Mouse (Mus musculus) myocyte (in vitro differentiated cells): Measurements from ENCODE around the gene Scube1. TPM values are rescaled to one million over a fixed set of nuclear protein-coding genes. Genes with fewer than 3 reads are reported as not detected.
A peak's percentile ranks its signal among the peaks of the same experiment; 100 is the strongest.

Experiments
- H3K27me3 ChIP-seq: one replicate; pipeline ENCODE4 v1.6.1; 2011; ENCODE audit not compliant: control insufficient read depth, insufficient read depth, insufficient read length
- H3K36me3 ChIP-seq: one replicate; pipeline ENCODE4 v1.6.1; 2011; ENCODE audit not compliant: control insufficient read depth, insufficient read depth
- H3K4me2 ChIP-seq: one replicate; pipeline ENCODE4 v1.6.1; 2011; ENCODE audit warnings: low read depth, control low read depth
- H3K4me3 ChIP-seq: one replicate; pipeline ENCODE4 v1.5.1; 2011; ENCODE audit warnings: mild to moderate bottlenecking, control low read depth, moderate library complexity
- H3K79me2 ChIP-seq: one replicate; pipeline ENCODE4 v1.6.1; 2011; ENCODE audit not compliant: control insufficient read depth, insufficient read depth
- H3ac ChIP-seq: one replicate; pipeline ENCODE4 v1.6.1; 2011; ENCODE audit not compliant: control insufficient read depth, insufficient read length
- CEBPB ChIP-seq: IDR thresholded peaks from 2 replicates; pipeline ENCODE4 v1.6.1; 2011; ENCODE audit warnings: mild to moderate bottlenecking, moderate library complexity; ENCODE audit not compliant: poor library complexity, insufficient read depth, severe bottlenecking
- E2F4 ChIP-seq: IDR thresholded peaks from one replicate; pipeline ENCODE4 v1.6.1; 2011; ENCODE audit warnings: mild to moderate bottlenecking, control low read depth, moderate library complexity; ENCODE audit not compliant: insufficient read depth
- MAX ChIP-seq: IDR thresholded peaks from one replicate; pipeline ENCODE4 v1.6.1; 2011; ENCODE audit warnings: low read depth, mild to moderate bottlenecking, control low read depth
- MYOD1 ChIP-seq, 3 experiments: IDR thresholded peaks; one replicate each; pipeline ENCODE4 v1.6.1; 2011; ENCODE audit warnings: control low read depth in 2 of 3, low read depth in 2 of 3, mild to moderate bottlenecking in 2 of 3, moderate library complexity in 1 of 3; ENCODE audit not compliant: insufficient read length in 2 of 3, control insufficient read depth in 1 of 3
- MYOG ChIP-seq, 3 experiments: IDR thresholded peaks; one replicate each; pipeline ENCODE4 v1.6.1; 2011; ENCODE audit warnings: control low read depth in 2 of 3, low read depth in 2 of 3, mild to moderate bottlenecking in 2 of 3; ENCODE audit not compliant: insufficient read length in 2 of 3, control insufficient read depth in 1 of 3, insufficient read depth in 1 of 3
- POLR2A ChIP-seq: IDR thresholded peaks from one replicate; pipeline ENCODE4 v1.6.1; 2011; ENCODE audit warnings: low read depth, mild to moderate bottlenecking, control low read depth, moderate library complexity; ENCODE audit not compliant: insufficient read length
- POLR2AphosphoS2 ChIP-seq: IDR thresholded peaks from one replicate; pipeline ENCODE4 v1.6.1; 2011; ENCODE audit warnings: low read depth, control low read depth; ENCODE audit not compliant: insufficient read length
- REST ChIP-seq: IDR thresholded peaks from one replicate; pipeline ENCODE4 v1.6.1; 2011; ENCODE audit warnings: mild to moderate bottlenecking, control low read depth, moderate library complexity; ENCODE audit not compliant: insufficient read depth, insufficient read length
- SRF ChIP-seq: IDR thresholded peaks from one replicate; pipeline ENCODE4 v1.6.1; 2011; ENCODE audit warnings: low read depth; ENCODE audit not compliant: control insufficient read depth, insufficient read length
- TCF12 ChIP-seq: IDR thresholded peaks from one replicate; pipeline ENCODE4 v1.6.1; 2011; ENCODE audit warnings: mild to moderate bottlenecking, control low read depth; ENCODE audit not compliant: poor library complexity, insufficient read depth, severe bottlenecking
- TCF3 ChIP-seq: IDR thresholded peaks from one replicate; pipeline ENCODE4 v1.6.1; 2011; ENCODE audit warnings: low read depth, control low read depth; ENCODE audit not compliant: insufficient read length
- USF1 ChIP-seq: IDR thresholded peaks from one replicate; pipeline ENCODE4 v1.6.1; 2011; ENCODE audit warnings: low read depth, mild to moderate bottlenecking, control low read depth, moderate library complexity
- polyA plus RNA-seq: library from polyadenylated mRNA; unstranded; fragments of >200 nt; fragmentation: generic; extraction: Trizol; gene quantifications from one replicate; pipeline ENCODE4 v1.2.1, GENCODE M21; 2012; ENCODE audit warnings: missing spikeins

Scube1 gene
- polyA plus RNA-seq, 1 experiment = not detected

DNA sequence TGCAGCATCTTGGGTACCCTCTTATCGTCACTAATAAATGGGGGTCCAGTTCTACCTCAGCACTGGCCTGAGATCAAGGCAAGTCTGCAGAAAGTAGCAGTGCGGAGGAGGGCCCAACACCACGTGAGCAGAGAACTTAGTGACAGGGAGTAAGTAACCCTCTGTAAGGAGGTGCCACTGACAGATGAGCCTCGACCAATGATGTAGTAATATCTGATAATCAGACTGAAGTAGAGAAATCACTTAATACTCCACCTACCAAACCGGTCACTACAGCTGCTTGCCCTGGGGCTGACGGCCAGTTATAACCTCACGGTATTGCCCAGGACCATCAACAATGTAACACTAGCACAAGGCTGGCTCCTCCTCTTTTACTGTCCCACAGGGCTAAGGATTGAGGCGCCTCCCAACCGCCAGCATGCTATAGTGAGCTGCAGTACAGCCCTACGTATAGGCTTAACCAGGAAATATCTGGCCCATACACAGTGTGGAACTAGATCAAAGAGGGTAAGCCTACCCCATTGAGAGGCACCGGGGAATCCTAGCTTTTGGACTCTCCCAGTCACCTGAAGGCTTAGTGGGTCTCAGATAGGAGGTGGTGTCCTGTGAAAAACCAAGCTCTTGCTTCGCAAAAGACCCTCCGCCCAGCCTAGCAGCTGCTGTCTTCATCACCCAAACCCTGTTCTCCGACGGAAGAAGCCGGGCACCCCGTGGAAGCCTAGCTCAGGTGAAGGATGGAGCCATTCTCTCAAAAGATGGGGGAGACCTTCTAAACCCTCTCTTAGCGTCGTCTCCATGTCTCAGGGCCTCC, 130.9 kb downstream of the Scube1 start:
- Histone ChIP-seq H3ac (peak overlapping the region; percentile 56), H3K4me2 (peak overlapping the region; percentile 98), H3K36me3 (peaks cover 2% of the 10 kb centered on the region), H3K27me3 (no peaks in the 10 kb centered on the region), H3K79me2 (peaks cover 50% of the 10 kb centered on the region), H3K4me3 (peak overlapping the region; percentile 87)
- TF ChIP-seq USF1 = peak; percentile 74
- TF ChIP-seq TCF3 = no peak
- TF ChIP-seq MAX = no peak

DNA sequence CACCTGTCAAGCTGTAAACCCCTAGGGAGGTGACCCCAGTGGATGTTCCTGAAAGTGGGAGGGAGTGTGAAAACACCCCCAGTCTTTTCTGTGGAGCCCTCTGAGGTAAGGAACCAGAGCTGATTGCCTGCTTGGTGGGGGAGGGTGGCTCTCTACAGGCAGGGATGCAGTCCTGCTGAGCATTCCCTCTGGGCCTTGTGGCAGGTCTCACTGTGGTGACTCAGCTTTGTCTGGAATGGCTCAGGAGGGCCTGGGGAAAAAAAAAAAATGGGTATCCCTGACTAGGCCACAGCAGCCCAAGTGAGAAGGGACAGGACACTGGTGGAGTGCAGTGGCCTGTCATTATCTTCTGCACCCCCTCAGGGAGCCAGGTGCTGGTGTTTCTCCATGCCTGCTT, 131.6 kb downstream of the Scube1 start:
- no peak overlapping the region for H3ac ChIP-seq
- H3K79me2 ChIP-seq = peaks cover 50% of the 10 kb centered on the region
- H3K36me3 ChIP-seq = peaks cover 9% of the 10 kb centered on the region
- H3K27me3 ChIP-seq = no peaks in the 10 kb centered on the region
- TF ChIP-seq TCF12 (no peak), REST (no peak), TCF3 (no peak), MYOG (IDR thresholded peaks at IDR 0.05; ENCODE audit: control insufficient read depth in 1 of 3, insufficient read depth in 1 of 3, insufficient read length in 2 of 3, low read depth in 2 of 3) (peak in 1 of 3 experiments; percentile 30), MYOD1 (IDR thresholded peaks at IDR 0.05; ENCODE audit: control insufficient read depth in 1 of 3, insufficient read length in 2 of 3, low read depth in 2 of 3) (peak in 1 of 3 experiments; percentile 12)
- H3K4me3 ChIP-seq = peak overlapping the region; percentile 87
- peak overlapping the region; percentile 98 for H3K4me2 ChIP-seq

DNA sequence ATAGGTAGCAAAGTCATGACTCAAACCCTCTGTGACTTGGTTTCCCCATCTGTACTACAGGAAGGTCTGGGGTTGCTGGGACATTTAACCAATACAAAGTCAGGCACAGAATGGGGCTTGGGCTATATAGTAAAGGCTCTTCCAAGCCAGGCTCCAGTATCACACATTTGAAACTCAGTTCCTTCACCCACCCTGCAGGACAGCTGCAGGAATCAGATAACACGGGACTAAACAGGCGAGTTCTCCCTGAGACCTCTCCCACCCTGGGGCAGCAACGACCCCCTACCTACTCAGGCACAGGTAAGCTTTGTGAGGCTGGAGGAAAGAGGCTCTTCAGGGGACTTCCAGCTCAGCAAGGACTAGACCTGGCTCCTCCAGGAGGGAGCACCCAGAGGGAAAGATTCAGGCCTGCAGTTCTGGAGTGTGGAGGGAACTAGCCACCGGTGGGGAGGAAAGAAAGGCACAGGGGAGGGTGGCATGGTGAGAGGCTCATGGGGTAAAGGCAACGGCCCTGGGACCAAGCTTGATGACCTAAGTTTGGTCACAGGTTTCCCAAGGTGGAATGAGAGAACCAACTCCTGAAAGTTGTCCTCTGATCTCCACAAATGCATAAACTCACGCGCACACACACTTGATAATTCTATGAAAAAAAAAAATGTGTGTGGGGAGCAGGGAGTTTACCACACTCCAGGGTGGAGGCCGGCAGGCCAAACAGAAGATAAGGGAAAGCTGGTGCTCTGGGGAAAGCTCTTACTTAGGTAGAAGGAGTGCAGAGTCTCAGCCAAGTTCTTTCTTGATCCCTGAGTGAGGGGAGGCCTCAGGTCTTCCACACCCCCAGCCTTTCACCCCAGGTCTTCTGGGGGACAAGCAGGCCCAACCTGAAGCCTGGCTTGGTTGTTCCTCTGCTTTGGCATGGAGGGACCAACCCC, 132.3 kb downstream of the Scube1 start:
- Histone ChIP-seq H3K4me2 (peak overlapping the region; percentile 98), H3K4me3 (peak overlapping the region; percentile 87), H3K36me3 (peaks cover 9% of the 10 kb centered on the region), H3K79me2 (peaks cover 50% of the 10 kb centered on the region), H3K27me3 (no peaks in the 10 kb centered on the region), H3ac (no peak overlapping the region)
- TF ChIP-seq CEBPB = no peak
- peak in 1 of 3 experiments; percentile 42 for TF ChIP-seq MYOG (IDR thresholded peaks at IDR 0.05; ENCODE audit: control insufficient read depth in 1 of 3, insufficient read depth in 1 of 3, insufficient read length in 2 of 3, low read depth in 2 of 3)
- peak in 1 of 3 experiments; percentile 38 for TF ChIP-seq MYOD1 (IDR thresholded peaks at IDR 0.05; ENCODE audit: control insufficient read depth in 1 of 3, insufficient read length in 2 of 3, low read depth in 2 of 3)
- TF ChIP-seq TCF3 = no peak
- no peak for TF ChIP-seq POLR2A
- TF ChIP-seq E2F4 = no peak
- no peak for TF ChIP-seq TCF12

DNA sequence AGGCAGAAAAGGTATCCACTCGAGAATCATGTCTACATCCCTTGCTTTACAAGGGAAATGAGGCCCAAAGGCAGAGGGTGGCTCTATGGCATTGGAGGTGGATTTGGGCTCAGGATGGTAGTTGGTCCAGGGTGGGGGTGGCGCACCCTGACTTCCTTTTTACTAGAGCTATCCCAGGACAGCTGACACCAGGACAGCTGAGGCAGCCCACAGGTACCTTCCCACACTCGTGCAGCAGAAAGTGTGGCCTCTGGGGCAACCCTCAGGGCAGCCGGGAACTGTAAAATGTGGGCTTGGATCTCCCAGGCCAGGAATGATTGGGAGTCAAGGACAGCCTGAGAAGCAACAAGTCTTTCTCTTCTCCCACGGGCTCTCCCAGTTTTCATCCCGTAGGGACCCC, 133.1 kb downstream of the Scube1 start:
- Histone ChIP-seq H3K79me2 (peaks cover 50% of the 10 kb centered on the region), H3ac (no peak overlapping the region), H3K36me3 (peaks cover 15% of the 10 kb centered on the region), H3K4me2 (no peak overlapping the region), H3K27me3 (no peaks in the 10 kb centered on the region), H3K4me3 (no peak overlapping the region)
- TF ChIP-seq MYOD1 (IDR thresholded peaks at IDR 0.05; ENCODE audit: control insufficient read depth in 1 of 3, insufficient read length in 2 of 3, low read depth in 2 of 3) (peak in 2 of 3 experiments; percentile 46 to 89), TCF12 (no peak), MAX (no peak), TCF3 (no peak), MYOG (IDR thresholded peaks at IDR 0.05; ENCODE audit: control insufficient read depth in 1 of 3, insufficient read depth in 1 of 3, insufficient read length in 2 of 3, low read depth in 2 of 3) (peak in 2 of 3 experiments; percentile 67 to 85), SRF (no peak), REST (no peak), POLR2AphosphoS2 (no peak), CEBPB (no peak), E2F4 (no peak), USF1 (no peak), POLR2A (no peak)

DNA sequence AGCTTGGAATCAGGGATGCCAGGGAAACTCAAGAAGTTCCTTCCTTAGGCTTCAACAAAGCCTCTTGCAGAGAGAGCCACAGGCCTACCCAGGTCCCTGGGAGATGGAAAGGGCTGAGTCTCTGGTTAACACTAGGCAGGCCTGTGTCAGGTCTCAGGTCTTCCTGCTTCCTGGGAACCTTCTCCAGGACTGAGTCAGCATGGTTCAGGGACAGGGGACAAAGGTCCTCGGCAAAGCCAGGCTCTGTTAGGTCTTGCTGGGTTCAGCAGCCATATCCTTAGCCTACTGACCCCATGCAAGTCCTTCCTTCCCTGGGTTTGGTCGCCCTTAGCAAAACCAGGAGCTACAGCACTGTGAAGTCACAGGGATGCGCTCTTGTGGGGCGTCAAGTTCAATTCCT, 134.0 kb downstream of the Scube1 start:
- Histone ChIP-seq H3K4me2 (no peak overlapping the region), H3ac (no peak overlapping the region), H3K4me3 (no peak overlapping the region), H3K36me3 (peaks cover 23% of the 10 kb centered on the region), H3K27me3 (no peaks in the 10 kb centered on the region), H3K79me2 (peaks cover 50% of the 10 kb centered on the region)
- no peak for TF ChIP-seq CEBPB
- TF ChIP-seq USF1 = no peak
- no peak for TF ChIP-seq MYOG (IDR thresholded peaks at IDR 0.05; ENCODE audit: control insufficient read depth in 1 of 3, insufficient read depth in 1 of 3, insufficient read length in 2 of 3, low read depth in 2 of 3)
- TF ChIP-seq POLR2AphosphoS2 = no peak
- TF ChIP-seq MYOD1 (IDR thresholded peaks at IDR 0.05; ENCODE audit: control insufficient read depth in 1 of 3, insufficient read length in 2 of 3, low read depth in 2 of 3) = no peak
- no peak for TF ChIP-seq POLR2A
- TF ChIP-seq MAX = no peak
- TF ChIP-seq TCF3 = no peak
- no peak for TF ChIP-seq TCF12
- no peak for TF ChIP-seq SRF
- no peak for TF ChIP-seq REST
- no peak for TF ChIP-seq E2F4
